Mouse (Mus musculus): ENCODE measurements at regions not wholly inside any gene's neighbourhood (a gene's known extent, or its start where the extent isn't known, plus 50 kb on each side); places are given as distances from the start of the nearest gene placed in this dataset.

DNA sequence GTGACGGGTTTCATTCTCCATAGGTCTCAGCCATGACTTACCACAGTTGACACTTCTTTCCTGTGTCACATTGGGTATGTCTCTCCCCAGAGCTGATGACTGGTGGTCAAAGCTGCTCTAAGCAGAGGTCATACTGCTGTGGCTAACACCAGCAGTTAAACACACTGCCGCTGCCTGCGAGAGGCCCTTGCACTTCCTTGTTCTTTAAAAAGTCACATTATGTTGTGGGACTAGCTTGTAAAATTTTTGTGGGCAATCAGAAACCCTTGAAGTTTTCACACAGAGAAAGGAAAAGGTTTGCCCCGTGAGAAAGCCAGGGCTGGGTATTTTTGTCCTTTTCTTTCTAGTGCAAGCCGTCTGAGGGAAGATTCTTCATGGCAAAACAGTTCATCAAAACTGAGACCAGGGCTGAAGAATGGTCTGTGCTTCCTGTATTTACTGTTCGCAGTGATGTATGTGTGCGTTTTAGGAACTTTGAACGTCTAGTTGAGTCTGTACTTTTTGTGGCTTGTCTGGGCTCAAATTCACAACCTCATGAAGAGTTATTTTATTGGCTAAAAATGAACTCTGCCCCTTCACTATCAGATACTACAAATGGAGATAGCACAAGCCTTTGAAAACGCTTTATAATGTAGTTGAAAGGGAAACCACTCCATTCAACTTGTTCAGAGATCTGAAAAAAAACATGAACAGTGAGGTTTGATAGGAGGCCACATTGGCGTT is 273.4 kb upstream of the Ptger4 start:
- Histone ChIP-seq H3K4me3 (ENCODE audit: control insufficient read depth in 1 of 2, insufficient read depth in 1 of 2, low read depth in 2 of 2, low read length in 2 of 2) (no peak overlapping the region), H3K27me3 (ENCODE audit: control insufficient read depth in 1 of 2, insufficient read depth in 2 of 2, low read length in 2 of 2) (no peaks in the 10 kb centered on the region), H3K9ac (ENCODE audit: control insufficient read depth, low read depth, low read length, poor library complexity, severe bottlenecking) (no peak overlapping the region), H3K36me3 (ENCODE audit: control insufficient read depth in 1 of 2, insufficient read depth in 2 of 2, low read length in 2 of 2) (peaks cover 0 to 17% of the 10 kb centered on the region in 2 experiments; a peak in 2 of 4 replicates), H3K27ac (ENCODE audit: control insufficient read depth, low read depth, low read length) (no peak overlapping the region), H3K9me3 (replicated peaks; ENCODE audit: insufficient read depth, low read length) (no peaks in the 10 kb centered on the region), H3K79me2 (ENCODE audit: control insufficient read depth, insufficient read depth, low read length, poor library complexity) (no peaks in the 10 kb centered on the region), H3K4me1 (ENCODE audit: control insufficient read depth in 1 of 2, insufficient read depth in 2 of 2, low read length in 2 of 2) (peaks cover 8 to 9% of the 10 kb centered on the region in 2 experiments)
- no peak for DNase-seq (ENCODE audit: low read depth, low spot score)
- TF ChIP-seq EP300 (IDR thresholded peaks at IDR 0.05; ENCODE audit: low read depth in 1 of 2, low read length in 2 of 2), result no peak
- TF ChIP-seq MAX (IDR thresholded peaks at IDR 0.05; ENCODE audit: low read length), result no peak
- no peak for TF ChIP-seq UBTF (IDR thresholded peaks at IDR 0.05; ENCODE audit: borderline replicate concordance, insufficient read depth, low read depth, low read length)
- no peak for TF ChIP-seq SIN3A (IDR thresholded peaks at IDR 0.05; ENCODE audit: low read length)
- TF ChIP-seq MAZ (IDR thresholded peaks at IDR 0.05; ENCODE audit: low read depth, low read length), result no peak
- no peak for TF ChIP-seq RCOR1 (IDR thresholded peaks at IDR 0.05; ENCODE audit: low read depth, low read length)
- TF ChIP-seq CTCF (IDR thresholded peaks at IDR 0.05 in 2 of 3, conservative IDR thresholded peaks at IDR 0.05 in 1 of 3; ENCODE audit: control insufficient read depth in 1 of 3, insufficient read depth in 1 of 3, low read depth in 2 of 3, low read length in 3 of 3, poor library complexity in 1 of 3, severe bottlenecking in 1 of 3), result no peak
- no peak for TF ChIP-seq ELF1 (IDR thresholded peaks at IDR 0.05; ENCODE audit: low read depth, low read length)
- no peak for TF ChIP-seq MEF2A (IDR thresholded peaks at IDR 0.05; ENCODE audit: extremely low read depth, insufficient replicate concordance, low read depth, low read length, poor library complexity, severe bottlenecking)
- no peak for TF ChIP-seq ETS1 (IDR thresholded peaks at IDR 0.05; ENCODE audit: low read depth, low read length)
- no peak for TF ChIP-seq TBP (IDR thresholded peaks at IDR 0.05; ENCODE audit: low read depth, low read length)
- TF ChIP-seq E2F4 (IDR thresholded peaks at IDR 0.05; ENCODE audit: borderline replicate concordance, low read depth, low read length), result no peak
- no peak for TF ChIP-seq HCFC1 (IDR thresholded peaks at IDR 0.05; ENCODE audit: low read depth, low read length)
- no peak for TF ChIP-seq JUND (IDR thresholded peaks at IDR 0.05; ENCODE audit: low read depth, low read length)
- no peak for TF ChIP-seq GATA1 (IDR thresholded peaks at IDR 0.05; ENCODE audit: low read depth, low read length)
- no peak for TF ChIP-seq GABPA (IDR thresholded peaks at IDR 0.05; ENCODE audit: low read depth, low read length)
- no peak for TF ChIP-seq CHD2 (IDR thresholded peaks at IDR 0.05; ENCODE audit: low read length)
- TF ChIP-seq ZMIZ1 (IDR thresholded peaks at IDR 0.05; ENCODE audit: low read depth, low read length), result no peak
- no peak for TF ChIP-seq CHD1 (IDR thresholded peaks at IDR 0.05; ENCODE audit: low read depth, low read length)
- no peak for TF ChIP-seq TAL1 (IDR thresholded peaks at IDR 0.05; ENCODE audit: low read length)

DNA sequence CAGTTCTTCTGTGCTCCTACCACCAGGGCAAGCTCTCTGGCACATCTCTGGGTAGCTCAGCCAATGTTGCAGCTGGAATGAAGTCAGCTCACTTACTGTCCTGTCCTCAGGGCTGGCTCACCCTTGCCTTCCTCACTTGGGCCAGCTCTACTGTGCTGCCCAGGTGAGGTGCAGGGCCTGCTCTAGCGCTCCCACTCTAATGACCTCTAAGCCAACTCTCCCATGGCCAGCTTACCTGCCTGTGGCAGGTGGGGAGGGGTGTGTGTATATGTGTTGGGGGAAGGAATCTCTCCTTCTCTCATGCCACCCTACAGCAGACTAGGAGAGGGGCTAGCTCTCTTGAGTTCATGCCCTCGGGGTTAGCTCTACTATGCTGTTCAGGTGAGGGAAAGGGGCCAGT is 275.6 kb upstream of the Ptger4 start:
- H3K27ac ChIP-seq (ENCODE audit: control insufficient read depth, low read depth, low read length), result no peak overlapping the region
- peaks cover 3 to 4% of the 10 kb centered on the region in 2 experiments; a peak in 3 of 4 replicates for H3K4me1 ChIP-seq (ENCODE audit: control insufficient read depth in 1 of 2, insufficient read depth in 2 of 2, low read length in 2 of 2)
- no peaks in the 10 kb centered on the region for H3K9me3 ChIP-seq (replicated peaks; ENCODE audit: insufficient read depth, low read length)
- no peak overlapping the region for H3K9ac ChIP-seq (ENCODE audit: control insufficient read depth, low read depth, low read length, poor library complexity, severe bottlenecking)
- peaks cover 0 to 7% of the 10 kb centered on the region in 2 experiments; a peak in 2 of 4 replicates for H3K36me3 ChIP-seq (ENCODE audit: control insufficient read depth in 1 of 2, insufficient read depth in 2 of 2, low read length in 2 of 2)
- DNase-seq (ENCODE audit: low read depth, low spot score), result no peak
- H3K79me2 ChIP-seq (ENCODE audit: control insufficient read depth, insufficient read depth, low read length, poor library complexity), result no peaks in the 10 kb centered on the region
- H3K27me3 ChIP-seq (ENCODE audit: control insufficient read depth in 1 of 2, insufficient read depth in 2 of 2, low read length in 2 of 2), result no peaks in the 10 kb centered on the region
- TF ChIP-seq USF2 (IDR thresholded peaks at IDR 0.05; ENCODE audit: borderline replicate concordance in 1 of 2, insufficient read depth in 1 of 2, low read depth in 1 of 2, low read length in 2 of 2), result no peak
- TF ChIP-seq GABPA (IDR thresholded peaks at IDR 0.05; ENCODE audit: low read depth, low read length), result no peak
- TF ChIP-seq TAL1 (IDR thresholded peaks at IDR 0.05; ENCODE audit: low read length), result no peak
- TF ChIP-seq RAD21 (IDR thresholded peaks at IDR 0.05; ENCODE audit: low read depth, low read length), result no peak
- no peak for TF ChIP-seq SIN3A (IDR thresholded peaks at IDR 0.05; ENCODE audit: low read length)
- no peak for TF ChIP-seq USF1 (IDR thresholded peaks at IDR 0.05; ENCODE audit: low read depth, low read length)
- TF ChIP-seq ZMIZ1 (IDR thresholded peaks at IDR 0.05; ENCODE audit: low read depth, low read length), result no peak
- no peak for TF ChIP-seq CHD1 (IDR thresholded peaks at IDR 0.05; ENCODE audit: low read depth, low read length)
- no peak for TF ChIP-seq TBP (IDR thresholded peaks at IDR 0.05; ENCODE audit: low read depth, low read length)
- no peak for TF ChIP-seq BHLHE40 (IDR thresholded peaks at IDR 0.05; ENCODE audit: borderline replicate concordance, low read depth, low read length)
- no peak for TF ChIP-seq POLR2A (IDR thresholded peaks at IDR 0.05; ENCODE audit: control insufficient read depth in 1 of 2, insufficient read depth in 1 of 2, low read depth in 1 of 2, low read length in 2 of 2, poor library complexity in 1 of 2)
- no peak for TF ChIP-seq ZKSCAN1 (IDR thresholded peaks at IDR 0.05; ENCODE audit: low read depth, low read length)
- H3K4me3 ChIP-seq (ENCODE audit: control insufficient read depth in 1 of 2, insufficient read depth in 1 of 2, low read depth in 2 of 2, low read length in 2 of 2), result no peak overlapping the region

Measured in MEL (cell line).